Mouse (Mus musculus) embryonic fibroblast, embryonic 13.5 days (primary cell): ENCODE results near the gene Lrrc72.

ENCODE experiments used
- CTCF ChIP-seq: IDR thresholded peaks from 2 replicates; pipeline ENCODE4 v1.5.1; 2011; ENCODE audit warnings: mild to moderate bottlenecking, control low read depth, low read length, moderate library complexity, borderline replicate concordance; ENCODE audit not compliant: insufficient read depth
- POLR2A ChIP-seq: IDR thresholded peaks from 2 replicates; pipeline ENCODE4 v1.6.1; 2011; ENCODE audit warnings: low read depth, mild to moderate bottlenecking, control low read depth, low read length, moderate library complexity

- TF ChIP-seq CTCF = no peak
- TF ChIP-seq POLR2A = no peak
These were observed 21.8 kb downstream of the Lrrc72 start for GRCm38 (mm10) chr12:36231386-36231785.
